Mouse (Mus musculus): Measurements from ENCODE around the gene Fndc3b.

Fndc3b gene

GRCm38 (mm10) chr3:27710648-27711428 is at the start of gene Fndc3b:
TSS of gene Fndc3b (minus strand) at chr3:27711307.
- ATAC-seq (ENCODE audit: low TSS enrichment) = peak; percentile 97

DNA sequence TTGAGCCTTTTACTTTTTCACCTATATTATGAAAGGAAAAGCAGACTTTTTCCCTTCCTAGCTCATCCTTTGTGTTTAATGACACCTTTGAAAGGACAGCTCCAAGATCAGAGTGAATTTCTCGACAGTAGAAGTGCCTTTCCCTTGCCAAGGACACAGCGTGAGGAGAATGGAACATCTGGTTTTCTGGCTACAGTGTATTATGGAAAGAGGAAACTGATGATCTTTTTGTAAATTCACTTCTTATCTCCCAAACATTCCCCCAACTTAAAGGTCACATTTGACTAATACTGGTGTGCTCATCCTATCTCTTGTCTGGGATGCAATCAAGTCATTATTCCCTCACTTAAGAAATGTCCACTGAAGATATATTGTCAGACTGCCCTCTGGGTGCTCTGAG is 49.2 kb upstream of the Fndc3b start:
- no peak for ATAC-seq (ENCODE audit: low TSS enrichment)

DNA sequence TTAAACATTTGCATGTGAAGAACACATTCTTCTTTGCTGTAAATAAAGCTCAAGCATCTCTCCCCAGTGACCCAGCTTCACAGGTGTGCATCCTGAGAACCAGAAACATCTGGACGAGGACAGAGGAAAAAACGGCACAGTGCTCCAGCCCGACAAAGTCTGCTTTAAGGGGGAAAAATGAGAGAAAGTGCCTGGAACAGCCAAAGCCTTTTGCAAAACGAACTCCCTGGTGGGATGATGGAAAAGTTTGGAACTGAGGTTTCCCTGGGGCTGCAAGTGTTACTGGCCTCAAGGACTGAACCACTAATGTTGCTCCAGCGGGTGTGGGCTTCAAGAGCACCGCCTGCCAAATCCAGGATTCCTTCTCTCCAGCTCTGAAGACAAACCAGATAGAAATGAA is 47.9 kb upstream of the Fndc3b start:
- ATAC-seq (ENCODE audit: low TSS enrichment) = no peak

DNA sequence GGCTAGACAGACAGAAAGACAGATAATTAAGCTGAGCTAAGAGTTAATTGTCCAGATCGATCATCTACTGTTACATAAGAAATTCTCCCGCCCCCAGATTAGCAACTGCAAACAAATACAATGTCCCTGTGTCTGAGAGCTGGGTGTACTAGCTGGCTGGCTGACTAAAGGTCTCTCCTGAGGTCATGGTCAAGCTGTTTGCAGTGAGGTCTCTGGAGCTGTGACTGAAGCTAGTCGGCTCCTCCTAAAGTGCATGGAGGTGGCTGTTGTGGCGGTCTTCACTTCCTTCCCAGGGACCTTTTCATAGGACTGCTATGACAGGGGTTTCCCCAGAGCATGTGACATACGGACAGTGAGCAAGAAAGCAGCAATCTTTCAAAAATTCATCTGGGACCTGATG is 40.5 kb upstream of the Fndc3b start:
- ATAC-seq (ENCODE audit: low TSS enrichment) = no peak

- ATAC-seq (ENCODE audit: low TSS enrichment) = no peak
Measured at GRCm38 (mm10) chr3:27751156-27751555, 40.0 kb upstream of the Fndc3b start.

DNA sequence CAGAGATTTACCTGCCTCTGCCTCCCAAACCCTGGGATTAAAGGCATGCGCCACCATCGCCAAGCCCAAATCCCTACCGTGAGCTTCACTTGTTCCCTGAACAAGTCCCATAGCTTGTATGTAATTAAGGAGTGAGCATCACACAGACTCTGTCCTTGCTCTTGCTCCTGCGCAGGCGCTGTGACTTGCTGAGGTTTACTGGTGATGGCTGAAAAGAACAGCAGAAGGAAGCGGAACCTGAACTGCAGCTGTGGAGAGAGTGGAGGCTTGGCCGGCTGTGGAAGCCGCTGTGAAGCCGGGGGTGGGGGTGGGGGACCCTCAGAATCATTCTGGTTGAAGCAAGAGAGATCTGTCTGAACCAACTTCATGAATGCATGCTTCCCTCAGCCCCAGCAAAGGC is 34.5 kb upstream of the Fndc3b start:
- no peak for ATAC-seq (ENCODE audit: low TSS enrichment)

DNA sequence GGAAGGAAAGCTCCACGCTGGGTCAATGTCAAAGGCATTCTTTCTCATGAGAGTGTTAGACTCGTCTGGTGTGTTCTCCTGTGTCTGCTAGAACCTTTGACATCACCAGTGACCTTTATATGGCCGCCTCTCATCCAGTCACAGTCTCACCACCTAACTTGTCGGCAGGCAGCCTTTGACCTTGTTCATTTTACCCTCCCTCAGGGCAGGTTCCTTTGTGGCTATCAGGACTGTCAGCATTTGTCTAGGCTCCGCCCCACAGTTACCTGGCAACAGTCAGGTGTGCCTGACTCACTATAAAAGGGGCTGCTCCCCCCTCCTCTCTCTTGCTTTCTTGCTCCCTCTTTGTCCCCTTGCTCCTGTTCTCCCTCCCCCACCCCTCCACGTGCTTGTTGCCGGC is 33.6 kb upstream of the Fndc3b start:
- ATAC-seq (ENCODE audit: low TSS enrichment) = no peak

DNA sequence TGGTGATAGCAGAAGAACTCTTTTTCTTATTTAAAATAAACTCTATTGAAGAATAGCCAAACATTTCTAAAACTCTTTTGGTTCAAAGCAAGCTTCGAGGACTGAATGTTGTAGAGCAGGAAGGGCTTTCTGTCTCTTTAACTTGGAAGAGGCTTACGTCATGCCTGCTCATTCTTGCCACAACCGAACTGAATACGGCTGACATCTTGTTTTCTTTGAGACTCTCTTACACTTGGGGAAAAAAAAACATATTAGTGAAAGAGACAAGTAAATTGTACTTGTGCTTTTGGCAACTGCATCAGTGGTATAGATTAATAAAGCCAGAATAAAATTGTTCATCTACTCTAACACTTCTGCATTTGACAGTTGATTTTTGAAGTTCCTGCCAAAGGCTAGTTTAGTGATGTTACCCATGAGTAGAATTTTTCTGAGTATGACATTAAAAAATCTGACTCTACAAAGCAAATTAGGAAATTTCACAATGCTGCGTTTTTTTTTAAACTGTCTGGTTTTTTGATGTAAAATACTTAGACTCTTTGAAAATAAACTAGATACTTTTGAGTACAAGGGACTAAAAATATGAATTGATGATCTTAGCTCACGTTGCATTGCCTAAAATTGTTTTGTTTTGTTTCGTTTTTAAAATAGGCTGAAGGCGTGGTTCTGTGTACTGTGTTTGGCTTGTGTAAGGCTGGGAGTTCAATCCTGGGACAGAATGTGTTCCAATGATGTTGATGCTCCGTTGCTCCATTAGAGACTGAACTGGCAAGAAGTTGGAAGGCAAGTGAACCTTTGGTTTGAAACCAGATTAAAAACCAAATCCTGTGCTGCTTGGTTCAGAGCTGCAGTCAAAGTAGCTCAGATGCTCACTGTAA is 32.4 kb upstream of the Fndc3b start:
- ATAC-seq (ENCODE audit: low TSS enrichment) = no peak

GRCm38 (mm10) chr3:27742124-27742523 is 31.0 kb upstream of the Fndc3b start:
- no peak for ATAC-seq (ENCODE audit: low TSS enrichment)

- no peak for ATAC-seq (ENCODE audit: low TSS enrichment)
Measured at GRCm38 (mm10) chr3:27740136-27740535, 29.0 kb upstream of the Fndc3b start.

DNA sequence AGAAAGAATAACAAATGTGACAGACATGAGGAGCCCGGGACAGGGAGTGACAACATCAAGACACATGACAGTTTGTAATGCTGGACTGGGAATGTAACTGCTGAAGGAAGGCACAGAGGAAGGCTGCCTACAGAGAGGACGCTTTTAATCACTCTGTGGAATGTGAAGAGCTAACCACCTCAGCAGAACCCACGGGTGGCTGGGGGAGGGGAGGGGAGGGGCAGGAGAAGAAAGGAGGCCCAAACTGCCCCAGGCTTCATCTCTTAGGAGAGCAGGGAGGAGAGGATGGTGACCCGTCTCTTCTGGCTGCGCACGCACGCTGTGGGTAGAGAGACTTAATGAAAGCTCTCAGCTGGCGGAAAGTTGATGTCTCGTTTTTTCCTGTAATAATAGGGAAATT is 25.1 kb upstream of the Fndc3b start:
- ATAC-seq (ENCODE audit: low TSS enrichment) = peak; percentile 52

DNA sequence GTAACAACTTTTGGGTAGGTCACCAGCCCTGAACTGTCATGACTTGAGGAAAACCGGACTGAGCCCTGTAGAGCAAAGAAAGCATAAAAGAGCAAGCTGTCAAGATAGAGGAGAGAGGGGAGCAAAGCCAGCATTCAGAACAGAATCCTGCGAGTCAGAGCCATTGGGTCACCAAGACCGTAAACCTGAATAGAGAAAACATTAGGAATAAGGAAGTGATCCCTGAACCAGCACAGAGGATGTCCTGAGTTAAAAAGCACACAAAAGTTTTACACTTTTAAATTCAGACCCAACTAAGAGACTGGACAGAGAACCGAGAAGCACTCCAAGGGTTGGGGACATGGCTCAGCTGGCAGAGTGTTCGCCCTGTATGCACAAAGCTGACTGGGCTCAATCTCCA is 24.0 kb upstream of the Fndc3b start:
- ATAC-seq (ENCODE audit: low TSS enrichment) = no peak

DNA sequence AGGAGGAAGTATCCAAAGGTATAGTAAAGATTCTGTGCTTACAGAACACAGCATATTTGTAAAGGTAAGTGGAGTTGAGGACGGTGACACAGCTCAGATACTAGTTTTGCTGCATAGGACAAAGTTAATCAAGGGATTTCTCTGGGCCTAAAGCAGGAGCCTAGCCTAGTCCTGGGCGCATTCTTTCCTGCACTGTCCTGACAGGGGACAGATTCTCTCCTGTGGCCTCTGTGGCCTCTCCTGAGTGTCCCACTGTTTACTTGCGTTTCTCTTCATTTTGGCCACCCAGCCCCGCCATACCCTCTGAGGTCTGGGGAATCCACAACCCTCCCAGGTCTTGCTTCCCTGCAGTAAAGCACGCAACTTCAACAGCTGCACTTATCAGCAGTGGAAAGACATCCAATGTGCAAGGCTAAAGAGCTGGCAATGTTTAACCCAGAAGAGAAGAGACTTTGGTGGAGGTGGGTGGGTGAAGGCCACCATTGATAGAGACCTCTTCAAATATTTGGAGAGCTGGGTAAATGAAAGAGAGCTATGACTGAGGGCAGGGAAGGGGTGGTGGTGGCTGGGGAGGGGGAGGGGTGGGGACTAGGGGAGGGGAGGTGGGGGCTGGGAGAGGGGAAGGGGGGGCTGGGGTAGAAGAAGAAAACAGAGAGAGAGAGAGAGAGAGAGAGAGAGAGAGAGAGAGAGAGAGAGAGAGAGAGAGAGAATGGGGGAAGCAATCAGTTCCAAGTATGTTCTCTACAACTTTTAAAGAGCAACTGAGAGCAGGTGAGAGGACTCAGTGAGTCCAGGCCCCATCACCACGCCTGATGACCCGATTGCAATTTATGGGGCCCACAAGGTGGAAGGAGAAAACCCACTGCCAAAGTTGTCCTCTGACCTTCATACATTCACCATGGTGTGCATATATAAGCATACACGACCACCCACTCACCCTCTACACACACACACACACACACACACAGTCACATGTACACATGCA is 18.0 kb upstream of the Fndc3b start:
- ATAC-seq (ENCODE audit: low TSS enrichment) = no peak

GRCm38 (mm10) chr3:27728176-27728575 is 17.1 kb upstream of the Fndc3b start:
- ATAC-seq (ENCODE audit: low TSS enrichment) = no peak

DNA sequence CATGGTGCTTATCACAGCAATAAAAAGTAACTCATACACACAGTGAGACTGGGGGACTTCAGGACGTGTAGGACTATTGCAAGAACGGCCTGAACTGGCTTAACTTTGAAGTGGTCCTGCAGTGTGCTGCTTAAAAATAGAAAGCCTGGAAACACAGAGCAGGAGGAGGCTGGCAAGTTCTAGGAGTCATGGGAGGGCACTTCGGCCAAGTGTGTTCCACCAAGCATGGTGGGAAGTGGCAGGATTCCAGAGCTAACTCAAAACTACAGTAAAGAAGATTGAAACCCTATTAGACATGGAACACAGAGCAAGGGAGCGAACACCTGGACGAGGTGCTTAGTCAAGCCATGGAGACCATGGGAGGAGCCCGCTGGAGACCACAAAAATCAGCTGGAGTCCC is 14.6 kb upstream of the Fndc3b start:
- ATAC-seq (ENCODE audit: low TSS enrichment) = no peak

- ATAC-seq (ENCODE audit: low TSS enrichment) = no peak
Measured at GRCm38 (mm10) chr3:27724208-27724607, 13.1 kb upstream of the Fndc3b start.

DNA sequence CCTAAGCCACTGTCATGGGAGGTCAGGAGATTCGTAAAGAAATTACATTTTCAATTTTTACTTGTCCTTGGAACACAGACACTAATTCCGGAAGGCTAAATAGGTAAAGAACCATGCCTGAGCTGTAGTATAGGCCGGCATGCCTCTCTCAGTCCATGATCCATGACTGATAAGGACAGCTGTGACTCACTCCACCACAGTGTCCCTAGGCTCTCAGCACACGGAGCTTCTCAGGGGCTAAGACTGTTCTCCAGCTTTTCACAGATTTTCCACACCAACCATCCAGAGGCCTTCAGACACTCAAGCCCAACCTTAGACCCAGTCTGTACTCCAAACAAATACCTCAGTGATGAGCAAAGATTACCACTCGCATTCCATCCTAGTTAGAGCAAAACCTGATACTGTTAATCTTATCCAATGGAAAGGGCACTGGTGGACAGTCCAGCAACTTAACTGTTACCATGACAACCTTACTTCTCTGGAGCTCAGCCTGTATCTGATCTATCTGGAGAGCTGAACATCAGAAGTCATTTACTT is 7.8 kb upstream of the Fndc3b start:
- ATAC-seq (ENCODE audit: low TSS enrichment) = no peak

- ATAC-seq (ENCODE audit: low TSS enrichment) = no peak
Measured at GRCm38 (mm10) chr3:27713971-27714370, 2.9 kb upstream of the Fndc3b start.

DNA sequence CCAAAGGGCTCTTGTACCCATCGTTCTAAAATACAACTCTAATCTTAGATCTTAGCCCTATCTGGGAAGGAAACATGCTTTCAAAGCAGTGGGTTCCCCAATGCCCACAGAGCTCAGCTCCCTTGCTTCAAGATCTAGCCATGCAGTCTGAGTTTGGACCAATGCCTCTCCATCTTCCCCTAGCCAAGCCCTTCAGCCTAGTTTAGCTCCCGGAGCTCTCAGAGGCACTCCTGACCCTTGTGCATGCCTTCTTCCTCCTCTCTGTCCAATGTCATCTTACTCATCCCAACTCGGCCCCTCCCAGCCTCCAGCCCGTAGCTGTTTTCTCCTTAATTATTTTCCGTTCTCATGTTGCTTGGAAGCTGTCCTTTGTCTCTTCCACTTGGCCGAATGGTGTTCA is 1.3 kb upstream of the Fndc3b start:
- ATAC-seq (ENCODE audit: low TSS enrichment) = no peak

- peak; percentile 20 for ATAC-seq (ENCODE audit: low TSS enrichment)
Measured at GRCm38 (mm10) chr3:27709906-27710647, 1.0 kb downstream of the Fndc3b start.
